Mouse (Mus musculus) kidney, embryonic 16.5 days (tissue): ENCODE data around the gene Ptprb. TPM values are rescaled to one million over a fixed set of nuclear protein-coding genes. Genes with fewer than 3 reads are reported as not detected.

Source experiments
- ATAC-seq: fragments of 200-750 bp; cut with Nextera tagmentation; 2 replicates; pipeline ENCODE4 v1.8.0; 2017; ENCODE audit warnings: moderate TSS enrichment; ENCODE audit not compliant: low FRiP score, low TSS enrichment
- H3K27ac ChIP-seq: fragments of 300-500 bp; sonication (generic); 2 replicates; pipeline ENCODE4 v1.5.1; 2014; ENCODE audit warnings: low read length
- H3K27me3 ChIP-seq: fragments of 300-500 bp; sonication (generic); 2 replicates; pipeline ENCODE4 v1.6.1; 2014; ENCODE audit warnings: low read length, control low read depth, mixed read lengths; ENCODE audit not compliant: insufficient read depth
- H3K36me3 ChIP-seq: fragments of 300-500 bp; sonication (generic); 2 replicates; pipeline ENCODE4 v1.6.1; 2014; ENCODE audit warnings: low read length, control low read depth, mixed read lengths; ENCODE audit not compliant: insufficient read depth
- H3K4me1 ChIP-seq: fragments of 300-500 bp; sonication (generic); 2 replicates; pipeline ENCODE4 v1.6.1; 2014; ENCODE audit warnings: low read length, control low read depth, mixed read lengths; ENCODE audit not compliant: insufficient read depth
- H3K4me2 ChIP-seq: fragments of 300-500 bp; sonication (generic); replicated peaks from 2 replicates; pipeline ENCODE4 v1.6.1; 2014; ENCODE audit warnings: low read depth, low read length
- H3K4me3 ChIP-seq: fragments of 300-500 bp; sonication (generic); 2 replicates; pipeline ENCODE4 v1.5.1; 2014; ENCODE audit warnings: mild to moderate bottlenecking, low read length
- H3K9ac ChIP-seq: fragments of 300-500 bp; sonication (generic); replicated peaks from 2 replicates; pipeline ENCODE4 v1.6.1; 2014; ENCODE audit warnings: low read length
- H3K9me3 ChIP-seq: fragments of 300-500 bp; sonication (generic); 2 replicates; pipeline ENCODE4 v1.6.1; 2016; ENCODE audit warnings: low read length, control low read depth
- WGBS: fragments of 180-500 bp; shearing (Covaris S2); extraction: QIAGEN DNeasy Blood & Tissue Kit; methylation state at CpG from one replicate; pipeline ENCODE4 v1.1.7; 2014; 5-methylcytosine and 5-hydroxymethylcytosine counted together
- polyA plus RNA-seq: library from polyadenylated mRNA; unstranded; fragments of >200 nt; fragmentation: Nextera tagmentation; extraction: Ambion mirVana; gene quantifications from 2 replicates; pipeline ENCODE4 v1.2.1, GENCODE M21; 2015

Gene Ptprb
- 7.0 and 7.3 TPM in 2 replicates for polyA plus RNA-seq

- no peak for ATAC-seq
- Histone ChIP-seq H3K4me1 (peaks cover 12% of the 10 kb centered on the region), H3K9me3 (no peaks in the 10 kb centered on the region), H3K36me3 (no peaks in the 10 kb centered on the region), H3K4me2 (peak within 1 kb of the TSS; percentile 35; the same call in 1 of the 2 replicates), H3K9ac (peak within 1 kb of the TSS; percentile 45; the same call in 1 of the 2 replicates), H3K4me3 (peak within 1 kb of the TSS; percentile 36), H3K27ac (peak within 1 kb of the TSS; percentile 55; the same call in 1 of the 2 replicates), H3K27me3 (no peaks in the 10 kb centered on the region)
- WGBS: 66% methylated on average over 7 of the region's 7 CpGs
Observed at GRCm38 (mm10) chr10:116275280-116275679, at the start of gene Ptprb. TSS of gene Ptprb (plus strand) at chr10:116275523.

- Histone ChIP-seq H3K4me1 (no peaks in the 10 kb centered on the region), H3K9ac (no peak overlapping the region), H3K4me3 (no peak overlapping the region), H3K27me3 (no peaks in the 10 kb centered on the region), H3K36me3 (no peaks in the 10 kb centered on the region), H3K4me2 (no peak overlapping the region), H3K27ac (no peak overlapping the region), H3K9me3 (no peaks in the 10 kb centered on the region)
- WGBS: 62% methylated on average over 5 of the region's 5 CpGs
- ATAC-seq: no peak
Observed at GRCm38 (mm10) chr10:116235299-116235698, 40.0 kb upstream of the Ptprb start.

GRCm38 (mm10) chr10:116242200-116242599, 33.1 kb upstream of the Ptprb start:
- Histone ChIP-seq H3K9me3 (no peaks in the 10 kb centered on the region), H3K4me1 (no peaks in the 10 kb centered on the region), H3K9ac (no peak overlapping the region), H3K27ac (no peak overlapping the region), H3K36me3 (no peaks in the 10 kb centered on the region), H3K4me3 (no peak overlapping the region), H3K4me2 (no peak overlapping the region), H3K27me3 (no peaks in the 10 kb centered on the region)
- WGBS: 71% methylated on average over 7 of the region's 7 CpGs
- ATAC-seq: 0 out of 2 replicates have a peak, but pooled peaks have one; percentile 42

- Histone ChIP-seq H3K4me1 (no peaks in the 10 kb centered on the region), H3K27ac (no peak overlapping the region), H3K36me3 (no peaks in the 10 kb centered on the region), H3K9me3 (no peaks in the 10 kb centered on the region), H3K4me3 (no peak overlapping the region), H3K9ac (no peak overlapping the region), H3K4me2 (no peak overlapping the region), H3K27me3 (no peaks in the 10 kb centered on the region)
- 46% methylated on average over 7 of the region's 7 CpGs for WGBS
- peak; percentile 35; the same call in 1 of the 2 replicates for ATAC-seq
Observed at GRCm38 (mm10) chr10:116243373-116243772, 31.9 kb upstream of the Ptprb start.

GRCm38 (mm10) chr10:116245632-116246031, 29.7 kb upstream of the Ptprb start:
- Histone ChIP-seq H3K9me3 (no peaks in the 10 kb centered on the region), H3K27me3 (no peaks in the 10 kb centered on the region), H3K4me3 (no peak overlapping the region), H3K4me1 (no peaks in the 10 kb centered on the region), H3K36me3 (no peaks in the 10 kb centered on the region), H3K27ac (no peak overlapping the region), H3K4me2 (no peak overlapping the region), H3K9ac (no peak overlapping the region)
- 50% methylated on average over 2 of the region's 2 CpGs for WGBS
- no peak for ATAC-seq

- no peak for ATAC-seq
- Histone ChIP-seq H3K4me2 (no peak overlapping the region), H3K9me3 (no peaks in the 10 kb centered on the region), H3K27ac (no peak overlapping the region), H3K4me3 (no peak overlapping the region), H3K27me3 (no peaks in the 10 kb centered on the region), H3K4me1 (peaks cover 6% of the 10 kb centered on the region), H3K36me3 (no peaks in the 10 kb centered on the region), H3K9ac (no peak overlapping the region)
- WGBS: 86% methylated on average over 7 of the region's 7 CpGs
Observed at GRCm38 (mm10) chr10:116252668-116253067, 22.7 kb upstream of the Ptprb start.

- ATAC-seq: no peak
- Histone ChIP-seq H3K4me1 (peaks cover 6% of the 10 kb centered on the region), H3K9ac (no peak overlapping the region), H3K27ac (no peak overlapping the region), H3K36me3 (no peaks in the 10 kb centered on the region), H3K4me2 (no peak overlapping the region), H3K9me3 (no peaks in the 10 kb centered on the region), H3K4me3 (no peak overlapping the region), H3K27me3 (no peaks in the 10 kb centered on the region)
- WGBS: 41% methylated on average over 6 of the region's 6 CpGs
Observed at GRCm38 (mm10) chr10:116253972-116254371, 21.4 kb upstream of the Ptprb start.

GRCm38 (mm10) chr10:116259298-116259697, 16.0 kb upstream of the Ptprb start:
- H3K27ac ChIP-seq: no peak overlapping the region
- H3K4me1 ChIP-seq: peaks cover 22% of the 10 kb centered on the region
- WGBS: 78% methylated on average over 4 of the region's 4 CpGs
- H3K4me2 ChIP-seq: no peak overlapping the region
- H3K4me3 ChIP-seq: no peak overlapping the region
- no peak overlapping the region for H3K9ac ChIP-seq
- no peaks in the 10 kb centered on the region for H3K27me3 ChIP-seq
- no peaks in the 10 kb centered on the region for H3K9me3 ChIP-seq
- H3K36me3 ChIP-seq: no peaks in the 10 kb centered on the region
- no peak for ATAC-seq

GRCm38 (mm10) chr10:116260658-116261433, 14.5 kb upstream of the Ptprb start:
- H3K27ac ChIP-seq: peak overlapping the region; percentile 81
- 46% methylated on average over 13 of the region's 13 CpGs for WGBS
- ATAC-seq: peak; percentile 65

GRCm38 (mm10) chr10:116261559-116261958, 13.8 kb upstream of the Ptprb start:
- ATAC-seq: no peak
- H3K9ac ChIP-seq: no peak overlapping the region
- H3K4me1 ChIP-seq: peaks cover 28% of the 10 kb centered on the region
- peak overlapping the region; percentile 81 for H3K27ac ChIP-seq
- H3K36me3 ChIP-seq: no peaks in the 10 kb centered on the region
- no peaks in the 10 kb centered on the region for H3K27me3 ChIP-seq
- WGBS: 47% methylated on average over 5 of the region's 5 CpGs
- no peaks in the 10 kb centered on the region for H3K9me3 ChIP-seq
- H3K4me2 ChIP-seq: no peak overlapping the region
- no peak overlapping the region for H3K4me3 ChIP-seq

More at GRCm38 (mm10) chr10:116260658-116261433, 14.5 kb upstream of the Ptprb start:
- Histone ChIP-seq H3K4me1 (peaks cover 23% of the 10 kb centered on the region), H3K36me3 (no peaks in the 10 kb centered on the region), H3K9ac (no peak overlapping the region), H3K9me3 (no peaks in the 10 kb centered on the region), H3K4me3 (no peak overlapping the region), H3K27me3 (no peaks in the 10 kb centered on the region), H3K4me2 (no peak overlapping the region)
